Mouse (Mus musculus) kidney, postnatal 0 days (tissue): Measurements from ENCODE around the gene Aire. TPM values are rescaled to one million over a fixed set of nuclear protein-coding genes. Genes with fewer than 3 reads are reported as not detected.

Source experiments
- ATAC-seq: fragments of 200-750 bp; cut with Nextera tagmentation; replicated peaks from 2 replicates; pipeline ENCODE4 v1.8.0; 2017; ENCODE audit warnings: low read depth, moderate number of reproducible peaks, moderate TSS enrichment, moderate library complexity; ENCODE audit not compliant: low FRiP score
- DNase-seq: peaks from one replicate; pipeline ENCODE4 v3.0.0-alpha.2; 2016; ENCODE audit warnings: low spot score
- H3K27ac ChIP-seq: fragments of 300-500 bp; sonication (generic); 2 replicates; pipeline ENCODE4 v1.5.1; 2014; ENCODE audit warnings: mild to moderate bottlenecking
- H3K27me3 ChIP-seq: fragments of 300-500 bp; sonication (generic); 2 replicates; pipeline ENCODE4 v1.6.1; 2014; ENCODE audit warnings: low read length, mixed read lengths; ENCODE audit not compliant: insufficient read depth
- H3K36me3 ChIP-seq: fragments of 300-500 bp; sonication (generic); 2 replicates; pipeline ENCODE4 v1.6.1; 2014; ENCODE audit warnings: low read length, mixed read lengths; ENCODE audit not compliant: insufficient read depth
- H3K4me1 ChIP-seq: fragments of 300-500 bp; sonication (generic); replicated peaks from 2 replicates; pipeline ENCODE4 v1.6.1; 2014; ENCODE audit warnings: antibody characterized with exemption, low read length, mixed read lengths; ENCODE audit not compliant: insufficient read depth
- H3K4me2 ChIP-seq: fragments of 300-500 bp; sonication (generic); 2 replicates; pipeline ENCODE4 v1.6.1; 2014; ENCODE audit warnings: mild to moderate bottlenecking, low read length, moderate library complexity, mixed read lengths
- H3K4me3 ChIP-seq: fragments of 300-500 bp; sonication (generic); replicated peaks from 2 replicates; pipeline ENCODE4 v1.5.1; 2014; ENCODE audit warnings: low read depth, low read length
- H3K9ac ChIP-seq: fragments of 300-500 bp; sonication (generic); 2 replicates; pipeline ENCODE4 v1.6.1; 2014; ENCODE audit warnings: low read depth, low read length
- H3K9me3 ChIP-seq: fragments of 300-500 bp; sonication (generic); replicated peaks from 2 replicates; pipeline ENCODE4 v1.6.1; 2016; ENCODE audit warnings: low read length, inconsistent platforms, mixed read lengths
- CTCF ChIP-seq: IDR thresholded peaks from 2 replicates; pipeline ENCODE4 v1.5.1; 2016; ENCODE audit warnings: antibody characterized with exemption, low read depth, mild to moderate bottlenecking, moderate library complexity
- WGBS: fragments of 180-500 bp; shearing (Covaris S2); extraction: QIAGEN DNeasy Blood & Tissue Kit; methylation state at CpG from one replicate; pipeline ENCODE4 v1.1.7; 2014; 5-methylcytosine and 5-hydroxymethylcytosine counted together
- polyA plus RNA-seq: library from polyadenylated mRNA; unstranded; fragments of >200 nt; fragmentation: Nextera tagmentation; extraction: Ambion mirVana; gene quantifications from 2 replicates; pipeline ENCODE4 v1.2.1, GENCODE M21; 2015

Gene Aire
- polyA plus RNA-seq, result 0.34 and 0.40 TPM in 2 replicates

DNA sequence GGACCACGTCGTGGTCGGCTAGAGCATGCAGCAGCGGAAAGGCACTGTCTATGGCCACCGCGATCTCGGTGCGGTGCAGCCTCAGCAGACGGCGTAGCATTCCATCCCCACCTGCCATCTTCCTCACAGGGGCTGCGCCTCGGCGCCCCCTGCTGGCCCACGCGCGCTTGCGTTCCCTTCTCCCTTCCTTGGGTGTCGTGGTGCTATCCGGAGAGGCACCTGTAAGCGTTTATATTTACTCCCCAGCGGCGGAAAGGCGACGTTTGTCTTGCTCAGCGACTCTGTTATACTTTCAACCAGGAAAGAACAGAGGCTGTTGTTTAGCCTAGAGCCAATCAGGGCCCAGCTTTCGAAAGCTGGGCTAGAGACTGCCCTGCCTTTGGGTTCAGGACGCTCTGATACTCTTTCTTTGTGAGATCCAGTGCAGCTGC is at the start of gene Aire:
TSS of gene Aire (minus strand) at position 205 of the 431 bp plus-strand sequence.
- H3K4me2 ChIP-seq, result peak within 1 kb of the TSS; percentile 47
- H3K4me3 ChIP-seq, result peak within 1 kb of the TSS; percentile 16; the same call in 1 of the 2 replicates
- ATAC-seq (peak; percentile 72), DNase-seq (peak; percentile 71)
- H3K36me3 ChIP-seq, result no peaks in the 10 kb centered on the region
- H3K9me3 ChIP-seq, result no peaks in the 10 kb centered on the region
- H3K9ac ChIP-seq, result peak within 1 kb of the TSS; percentile 10; the same call in 1 of the 2 replicates
- no peak within 1 kb of the TSS for H3K27ac ChIP-seq
- no peaks in the 10 kb centered on the region for H3K27me3 ChIP-seq
- 2% methylated on average over 27 of the region's 27 CpGs for WGBS
- TF ChIP-seq CTCF, result peak; percentile 86
- H3K4me1 ChIP-seq, result no peaks in the 10 kb centered on the region

DNA sequence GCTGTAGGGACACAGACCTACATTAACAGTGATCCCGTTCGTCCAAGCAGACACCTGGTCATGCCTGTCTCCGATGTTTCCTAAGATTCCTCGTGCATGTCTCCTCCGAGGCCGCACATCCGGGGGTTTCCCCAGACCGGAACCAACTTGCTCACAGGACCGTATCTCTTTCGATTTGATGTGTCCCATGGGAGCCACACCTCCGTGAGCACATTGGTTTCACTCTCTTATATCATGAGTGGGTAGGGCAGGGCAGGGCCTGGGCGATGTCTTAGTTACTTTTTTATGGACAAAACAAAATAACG is 49.3 kb upstream of the Aire start:
- WGBS, result 58% methylated on average over 13 of the region's 13 CpGs
- TF ChIP-seq CTCF, result no peak
- no peaks in the 10 kb centered on the region for H3K27me3 ChIP-seq
- H3K36me3 ChIP-seq, result no peaks in the 10 kb centered on the region
- H3K9ac ChIP-seq, result no peak overlapping the region
- DNase-seq (no peak), ATAC-seq (no peak)
- H3K9me3 ChIP-seq, result no peaks in the 10 kb centered on the region
- H3K4me3 ChIP-seq, result no peak overlapping the region
- no peak overlapping the region for H3K27ac ChIP-seq
- no peak overlapping the region for H3K4me2 ChIP-seq
- H3K4me1 ChIP-seq, result no peaks in the 10 kb centered on the region

DNA sequence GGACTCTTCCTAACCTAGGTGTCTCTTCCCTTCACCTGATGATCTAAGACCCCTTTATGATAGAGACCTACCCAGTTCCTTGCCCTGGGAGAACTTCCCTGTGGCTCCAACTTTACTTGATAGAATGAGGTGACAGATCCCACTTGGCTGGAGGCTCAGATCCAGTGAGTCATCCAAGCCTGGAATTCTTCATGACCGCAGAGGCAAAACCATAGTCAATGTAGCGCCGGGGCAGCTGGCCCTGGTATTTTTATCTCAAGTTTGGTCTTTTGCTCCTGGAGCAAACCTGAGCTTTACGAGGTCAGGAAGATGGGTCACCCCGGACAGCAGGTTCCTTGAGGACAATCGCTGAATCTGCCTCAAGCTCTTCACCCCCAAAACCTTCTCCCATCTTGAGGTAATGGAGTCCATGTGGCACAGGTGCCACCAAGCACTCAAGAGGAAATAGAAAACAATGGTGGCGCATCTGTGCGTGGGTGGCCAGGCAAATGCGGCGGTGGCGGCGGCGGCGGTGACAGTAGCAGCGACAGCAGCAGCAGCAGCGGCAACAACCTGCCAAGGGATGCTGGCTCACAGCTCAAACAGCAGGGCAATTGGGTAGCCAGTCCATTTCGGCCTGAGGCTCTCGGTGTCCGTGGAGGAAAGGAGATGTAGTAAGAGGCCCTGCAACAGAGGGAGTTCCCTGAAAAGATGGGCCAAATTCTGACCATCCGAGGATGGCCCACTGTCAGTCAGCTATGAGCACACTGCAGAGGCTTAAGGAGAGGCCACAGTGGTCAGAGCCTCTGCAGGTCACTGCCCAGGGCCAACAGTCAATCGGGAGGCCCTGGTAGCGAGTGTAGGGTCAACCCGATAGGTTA is 48.7 kb upstream of the Aire start:
- Histone ChIP-seq H3K4me1 (no peaks in the 10 kb centered on the region), H3K9me3 (no peaks in the 10 kb centered on the region), H3K4me3 (no peak overlapping the region), H3K36me3 (no peaks in the 10 kb centered on the region), H3K9ac (no peak overlapping the region), H3K4me2 (no peak overlapping the region), H3K27me3 (no peaks in the 10 kb centered on the region), H3K27ac (no peak overlapping the region)
- no peak for DNase-seq
- WGBS, result 79% methylated on average over 23 of the region's 23 CpGs
- ATAC-seq, result no peak
- no peak for TF ChIP-seq CTCF

DNA sequence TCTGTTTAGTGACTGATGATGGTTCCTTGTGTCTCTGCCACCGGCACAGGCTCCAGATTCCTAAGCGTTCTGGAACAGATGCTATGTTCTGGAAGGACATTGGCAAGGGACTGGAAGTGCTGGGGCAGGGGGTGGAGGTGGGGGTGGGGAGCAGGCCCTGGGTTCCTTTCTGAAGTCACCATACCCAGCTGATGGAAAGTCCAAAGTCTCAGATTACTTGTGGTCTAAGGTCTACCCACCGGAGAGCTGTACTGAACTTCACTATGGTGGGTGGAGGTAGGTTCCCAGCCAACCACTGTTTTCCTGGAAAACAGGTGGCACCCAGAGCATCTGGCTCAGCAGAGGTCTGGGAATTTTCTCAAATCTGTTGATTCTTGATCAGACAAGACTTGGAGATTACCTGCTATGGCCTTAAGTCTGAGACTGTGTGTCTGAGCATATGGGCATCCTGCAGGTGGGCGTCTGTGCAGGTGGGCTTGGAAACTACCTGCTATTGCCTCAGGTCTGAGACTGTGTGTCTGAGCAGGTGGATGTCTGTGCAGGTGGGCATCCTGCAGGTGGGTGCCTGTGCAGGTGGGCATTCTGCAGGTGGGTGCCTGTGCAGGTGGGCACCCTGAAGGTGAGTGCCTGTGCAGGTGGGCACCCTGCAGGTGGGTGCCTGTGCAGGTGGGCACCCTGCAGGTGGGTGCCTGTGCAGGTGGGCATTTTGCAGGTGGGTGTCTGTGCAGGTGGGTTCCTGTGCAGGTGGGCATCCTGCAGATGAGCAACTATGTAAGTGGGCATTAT is 47.5 kb upstream of the Aire start:
- DNase-seq (no peak), ATAC-seq (no peak)
- H3K4me2 ChIP-seq, result no peak overlapping the region
- no peaks in the 10 kb centered on the region for H3K27me3 ChIP-seq
- 74% methylated on average over 4 of the region's 4 CpGs for WGBS
- no peak for TF ChIP-seq CTCF
- H3K4me1 ChIP-seq, result no peaks in the 10 kb centered on the region
- no peak overlapping the region for H3K4me3 ChIP-seq
- no peaks in the 10 kb centered on the region for H3K36me3 ChIP-seq
- no peaks in the 10 kb centered on the region for H3K9me3 ChIP-seq
- no peak overlapping the region for H3K9ac ChIP-seq
- H3K27ac ChIP-seq, result no peak overlapping the region

DNA sequence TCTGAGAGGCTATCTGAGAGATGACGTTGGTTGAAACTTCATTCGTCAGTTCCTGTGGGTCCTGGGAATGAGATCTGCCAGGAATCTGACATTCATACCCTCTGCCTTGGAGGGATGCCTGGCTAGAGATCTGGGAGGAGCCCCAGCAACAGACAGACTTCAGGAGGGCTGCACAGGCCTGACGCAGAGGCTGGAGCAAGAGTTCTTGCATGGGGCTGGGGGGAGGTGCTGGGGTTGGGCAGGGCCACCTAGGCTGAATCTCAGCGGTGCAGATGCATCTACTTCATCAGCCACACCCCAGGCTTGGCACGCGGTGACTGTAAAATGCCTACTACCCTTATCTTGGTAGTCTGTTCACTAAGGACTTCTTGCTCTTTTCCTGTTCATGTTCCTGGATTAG is 46.8 kb upstream of the Aire start:
- no peak overlapping the region for H3K4me3 ChIP-seq
- H3K9ac ChIP-seq, result no peak overlapping the region
- no peak for TF ChIP-seq CTCF
- no peaks in the 10 kb centered on the region for H3K4me1 ChIP-seq
- WGBS, result 42% methylated on average over 6 of the region's 6 CpGs
- no peak overlapping the region for H3K4me2 ChIP-seq
- no peaks in the 10 kb centered on the region for H3K27me3 ChIP-seq
- no peak overlapping the region for H3K27ac ChIP-seq
- no peaks in the 10 kb centered on the region for H3K9me3 ChIP-seq
- DNase-seq, result no peak
- no peaks in the 10 kb centered on the region for H3K36me3 ChIP-seq
- ATAC-seq, result no peak

DNA sequence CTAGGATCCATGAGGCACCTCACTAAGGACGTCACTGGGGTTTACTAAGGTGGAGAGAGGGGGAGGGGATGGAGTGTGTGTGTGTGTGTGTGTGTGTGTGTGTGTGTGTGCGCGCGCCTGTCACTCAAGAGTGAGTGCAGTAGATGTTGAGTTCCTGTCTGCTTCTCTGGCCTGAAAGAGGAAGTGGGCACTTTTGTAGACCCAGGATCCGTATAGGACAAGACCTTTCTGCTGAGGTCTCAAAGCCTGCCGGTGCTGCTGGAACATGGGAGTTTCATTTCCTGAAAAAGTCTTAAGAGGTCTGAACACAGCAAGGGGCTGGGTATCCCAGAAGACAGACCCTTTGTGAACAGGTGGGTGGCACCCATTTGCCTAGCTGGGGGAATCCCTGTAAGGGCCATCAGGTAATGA is 43.7 kb upstream of the Aire start:
- no peaks in the 10 kb centered on the region for H3K27me3 ChIP-seq
- WGBS, result 85% methylated on average over 6 of the region's 6 CpGs
- H3K4me1 ChIP-seq, result no peaks in the 10 kb centered on the region
- no peak for DNase-seq
- no peak overlapping the region for H3K4me2 ChIP-seq
- H3K9me3 ChIP-seq, result no peaks in the 10 kb centered on the region
- TF ChIP-seq CTCF, result no peak
- no peaks in the 10 kb centered on the region for H3K36me3 ChIP-seq
- no peak overlapping the region for H3K9ac ChIP-seq
- H3K27ac ChIP-seq, result no peak overlapping the region
- no peak overlapping the region for H3K4me3 ChIP-seq
- no peak for ATAC-seq
